Mouse (Mus musculus): Measurements from ENCODE around the gene Tarbp2. TPM values are rescaled to one million over a fixed set of nuclear protein-coding genes. Genes with fewer than 3 reads are reported as not detected.

The Tarbp2 gene
- polyA plus RNA-seq, 1 experiment from 2014 or later, result 103 TPM

- no peak overlapping the region for H3K4me2 ChIP-seq (replicated peaks)
- no peaks in the 10 kb centered on the region for H3K9me3 ChIP-seq
- no peaks in the 10 kb centered on the region for H3K27me3 ChIP-seq
- H3K9ac ChIP-seq (replicated peaks), result no peak overlapping the region
- no peaks in the 10 kb centered on the region for H3K36me3 ChIP-seq
- no peak for ATAC-seq (replicated peaks)
- no peak overlapping the region for H3K27ac ChIP-seq (replicated peaks)
- 92% methylated on average over 2 of the region's 2 CpGs for WGBS
- H3K4me3 ChIP-seq, result no peak overlapping the region
- no peaks in the 10 kb centered on the region for H3K4me1 ChIP-seq
These were observed 49.9 kb downstream of the Tarbp2 start for GRCm38 (mm10) chr15:102567849-102568248.

GRCm38 (mm10) chr15:102572081-102572480, 54.1 kb downstream of the Tarbp2 start:
- H3K4me1 ChIP-seq, result 0 out of 2 replicates have a peak, but pooled peaks cover 2% of the 10 kb centered on the region
- H3K4me3 ChIP-seq, result no peak overlapping the region
- H3K4me2 ChIP-seq (replicated peaks), result no peak overlapping the region
- no peaks in the 10 kb centered on the region for H3K27me3 ChIP-seq
- H3K9ac ChIP-seq (replicated peaks), result no peak overlapping the region
- 80% methylated on average over 3 of the region's 3 CpGs for WGBS
- no peaks in the 10 kb centered on the region for H3K9me3 ChIP-seq
- ATAC-seq (replicated peaks), result no peak
- H3K27ac ChIP-seq (replicated peaks), result peak overlapping the region; percentile 3
- no peaks in the 10 kb centered on the region for H3K36me3 ChIP-seq

Other genes starting within 250 kb of the Tarbp2 start
- gene Gm9918, start 247.6 kb upstream of the Tarbp2 start, polyA plus RNA-seq (2015; fragmentation: Nextera tagmentation; extraction: Ambion mirVana), result not detected in 2 replicates
- gene Mfsd5, start 238.7 kb upstream of the Tarbp2 start, polyA plus RNA-seq (2015; fragmentation: Nextera tagmentation; extraction: Ambion mirVana), result 50.1 and 51.5 TPM in 2 replicates
- gene Espl1, start 221.9 kb upstream of the Tarbp2 start, polyA plus RNA-seq (2015; fragmentation: Nextera tagmentation; extraction: Ambion mirVana), result 10.2 and 15.2 TPM in 2 replicates
- 467 and 474 TPM in 2 replicates for gene Pfdn5, start 192.1 kb upstream of the Tarbp2 start, polyA plus RNA-seq (2015; fragmentation: Nextera tagmentation; extraction: Ambion mirVana)
- 98.2 and 108 TPM in 2 replicates for gene Myg1, start 186.5 kb upstream of the Tarbp2 start, polyA plus RNA-seq (2015; fragmentation: Nextera tagmentation; extraction: Ambion mirVana)
- 42.6 and 44.9 TPM in 2 replicates for gene Aaas, start 167.4 kb upstream of the Tarbp2 start, polyA plus RNA-seq (2015; fragmentation: Nextera tagmentation; extraction: Ambion mirVana)
- 0.36 and 0.40 TPM in 2 replicates for gene Sp7, start 151.0 kb upstream of the Tarbp2 start, polyA plus RNA-seq (2015; fragmentation: Nextera tagmentation; extraction: Ambion mirVana)
- 5.4 and 5.6 TPM in 2 replicates for gene Sp1, start 112.0 kb upstream of the Tarbp2 start, polyA plus RNA-seq (2015; fragmentation: Nextera tagmentation; extraction: Ambion mirVana)
- 0.15 and 0.83 TPM in 2 replicates for gene Amhr2, start 72.8 kb upstream of the Tarbp2 start, polyA plus RNA-seq (2015; fragmentation: Nextera tagmentation; extraction: Ambion mirVana)
- gene Prr13, start 59.2 kb upstream of the Tarbp2 start, polyA plus RNA-seq (2015; fragmentation: Nextera tagmentation; extraction: Ambion mirVana), result 85.8 and 89.1 TPM in 2 replicates
- gene Pcbp2, start 47.7 kb upstream of the Tarbp2 start, polyA plus RNA-seq (2015; fragmentation: Nextera tagmentation; extraction: Ambion mirVana), result 155 and 161 TPM in 2 replicates
- 6.0 and 6.1 TPM in 2 replicates for gene Gm10337, start 14.5 kb upstream of the Tarbp2 start, polyA plus RNA-seq (2015; fragmentation: Nextera tagmentation; extraction: Ambion mirVana)
- 55.3 and 55.9 TPM in 2 replicates for gene Map3k12, start 1.1 kb upstream of the Tarbp2 start, polyA plus RNA-seq (2015; fragmentation: Nextera tagmentation; extraction: Ambion mirVana)
- 2.4 and 2.5 TPM in 2 replicates for gene Npff, start 6.8 kb downstream of the Tarbp2 start, polyA plus RNA-seq (2015; fragmentation: Nextera tagmentation; extraction: Ambion mirVana)
- gene Gm28047, start 106.9 kb downstream of the Tarbp2 start, polyA plus RNA-seq (2015; fragmentation: Nextera tagmentation; extraction: Ambion mirVana), result not detected in 2 replicates
- 24.6 and 25.1 TPM in 2 replicates for gene Atf7, start 107.3 kb downstream of the Tarbp2 start, polyA plus RNA-seq (2015; fragmentation: Nextera tagmentation; extraction: Ambion mirVana)
- 56.8 and 62.4 TPM in 2 replicates for gene Atp5g2, start 154.2 kb downstream of the Tarbp2 start, polyA plus RNA-seq (2015; fragmentation: Nextera tagmentation; extraction: Ambion mirVana)
- 72.1 and 74.5 TPM in 2 replicates for gene Calcoco1, start 204.0 kb downstream of the Tarbp2 start, polyA plus RNA-seq (2015; fragmentation: Nextera tagmentation; extraction: Ambion mirVana)

Data from forebrain, embryonic 15.5 days (tissue).